In genomic region chr10:75059396-75059795, GRCm38 (mm10) we compare ENCODE assay signal across 8 mouse cellular contexts. TPM values are rescaled to one million over a fixed set of nuclear protein-coding genes. Genes with fewer than 3 reads are reported as not detected.
DNase-seq lines count a peak whose midpoint lies in the region; ATAC-seq and TF ChIP-seq lines count a peak whose summit lies in the region.

No protein-coding gene starts in this region.

- TF ChIP-seq CTCF in forebrain, postnatal 0 days (IDR thresholded peaks at IDR 0.05; ENCODE audit: low read depth), result peak; percentile 82

- H3K36me3 ChIP-seq in ES-E14 (ENCODE audit: control insufficient read depth, insufficient read depth, low read length, poor library complexity, severe bottlenecking), result no peaks in the 10 kb centered on the region
- H3K36me3 ChIP-seq in forebrain, postnatal 0 days (ENCODE audit: insufficient read depth), result no peaks in the 10 kb centered on the region
- H3K36me3 ChIP-seq in hindbrain, embryonic 10.5 days, result peaks cover 6% of the 10 kb centered on the region
- H3K36me3 ChIP-seq in lung, embryonic 16.5 days (ENCODE audit: control insufficient read depth, insufficient read depth, low read length), result no peaks in the 10 kb centered on the region

- peak overlapping the region; percentile 11; the same call in 1 of the 2 replicates for H3K9ac ChIP-seq in ES-E14 (ENCODE audit: insufficient read depth, low read depth, low read length, poor library complexity, severe bottlenecking)
- no peak overlapping the region for H3K9ac ChIP-seq in forebrain, postnatal 0 days
- H3K9ac ChIP-seq in lung, embryonic 16.5 days (ENCODE audit: low read length), result no peak overlapping the region

- H3K4me3 ChIP-seq in ES-E14 (ENCODE audit: insufficient read depth in 1 of 2, low read depth in 1 of 2, low read length in 2 of 2, poor library complexity in 1 of 2, severe bottlenecking in 1 of 2), result no peak overlapping the region
- H3K4me3 ChIP-seq in forebrain, postnatal 0 days (ENCODE audit: low read depth, low read length), result peak overlapping the region; percentile 94; the same call in 1 of the 2 replicates
- H3K4me3 ChIP-seq in hindbrain, embryonic 10.5 days, result peak overlapping the region; percentile 89
- peak overlapping the region; percentile 17; the same call in 1 of the 2 replicates for H3K4me3 ChIP-seq in lung, embryonic 16.5 days (ENCODE audit: low read length)

- H3K9me3 ChIP-seq in ES-E14 (ENCODE audit: control insufficient read depth, insufficient read depth, low read depth, low read length), result no peaks in the 10 kb centered on the region
- H3K9me3 ChIP-seq in forebrain, postnatal 0 days (ENCODE audit: low read length), result no peaks in the 10 kb centered on the region
- no peaks in the 10 kb centered on the region for H3K9me3 ChIP-seq in hindbrain, embryonic 10.5 days
- H3K9me3 ChIP-seq in lung, embryonic 16.5 days (ENCODE audit: control insufficient read depth, low read length), result no peaks in the 10 kb centered on the region

- in situ Hi-C loops in ES-E14 (cut with MboI; ENCODE audit: low sequenced_read_pairs in 2 of 2, unreplicated experiment in 2 of 2), result loop anchor here in 1 of 2 experiments (10.0 kb wide), 1 partner anchor 95 kb away; no protein-coding TSS in a partner anchor

- no peak overlapping the region for H3K27ac ChIP-seq in ES-E14 (ENCODE audit: insufficient read depth, low read depth, low read length, poor library complexity, severe bottlenecking)
- H3K27ac ChIP-seq in forebrain, postnatal 0 days (ENCODE audit: low read depth, low read length), result no peak overlapping the region
- H3K27ac ChIP-seq in hindbrain, embryonic 10.5 days, result peak overlapping the region; percentile 94; the same call in 1 of the 2 replicates
- no peak overlapping the region for H3K27ac ChIP-seq in lung, embryonic 16.5 days (ENCODE audit: low read length)

- ATAC-seq in forebrain, postnatal 0 days, result peak; percentile 57; the same call in 1 of the 2 replicates
- ATAC-seq in lung, embryonic 16.5 days (ENCODE audit: low read depth), result peak; percentile 47

- no peaks in the 10 kb centered on the region for H3K27me3 ChIP-seq in forebrain, postnatal 0 days (ENCODE audit: insufficient read depth, low read length)
- H3K27me3 ChIP-seq in hindbrain, embryonic 10.5 days (ENCODE audit: insufficient read depth, poor library complexity, severe bottlenecking), result peaks cover 39% of the 10 kb centered on the region
- H3K27me3 ChIP-seq in lung, embryonic 16.5 days (ENCODE audit: control insufficient read depth, insufficient read depth, low read depth, low read length), result peaks cover 2% of the 10 kb centered on the region; the same call in 1 of the 2 replicates

- H3K4me1 ChIP-seq in ES-E14 (ENCODE audit: control insufficient read depth in 2 of 2, insufficient read depth in 2 of 2, low read length in 2 of 2, poor library complexity in 1 of 2), result peaks cover 0 to 7% of the 10 kb centered on the region in 2 experiments; a peak in 2 of 4 replicates
- peaks cover 34% of the 10 kb centered on the region for H3K4me1 ChIP-seq in forebrain, postnatal 0 days (ENCODE audit: insufficient read depth)
- H3K4me1 ChIP-seq in hindbrain, embryonic 10.5 days (replicated peaks), result peaks cover 86% of the 10 kb centered on the region
- H3K4me1 ChIP-seq in lung, embryonic 16.5 days (replicated peaks; ENCODE audit: control insufficient read depth, insufficient read depth, low read length), result peaks cover 52% of the 10 kb centered on the region

- WGBS in forebrain, postnatal 0 days, result 1% methylated on average over 11 of the region's 11 CpGs
- WGBS in hindbrain, embryonic 10.5 days, result 1% methylated on average over 11 of the region's 11 CpGs
- under 1% methylated on average over 11 of the region's 11 CpGs for WGBS in lung, embryonic 16.5 days

- peak; percentile 55 for DNase-seq in ES-E14 (ENCODE audit: low read depth, low spot score)
- DNase-seq in cerebellum, adult 18-20 months, result peak; percentile 82 to 83
- DNase-seq in forebrain, postnatal 0 days, result peak; percentile 84
- peak; percentile 67 for DNase-seq in hindbrain, embryonic 10.5 days (ENCODE audit: low spot score)
- peak; percentile 72 for DNase-seq in layer of hippocampus, adult 9-10 months (ENCODE audit: low spot score)
- DNase-seq in retina, adult 2 months (ENCODE audit: low read depth, low spot score), result peak; percentile 56
- DNase-seq in thymus, postnatal 25 days, result peak; percentile 77

- peak overlapping the region; percentile 88 for H3K4me2 ChIP-seq in forebrain, postnatal 0 days (ENCODE audit: low read depth)
- H3K4me2 ChIP-seq in lung, embryonic 16.5 days (ENCODE audit: low read depth, low read length), result peak overlapping the region; percentile 94

TF ChIP-seq in ES-E14, 5 proteins besides CTCF, POLR2A, EP300 and RAD21:
- TF ChIP-seq HCFC1 (IDR thresholded peaks at IDR 0.05; ENCODE audit: borderline replicate concordance, insufficient read depth, low read length) (no peak), ZC3H11A (IDR thresholded peaks at IDR 0.05; ENCODE audit: borderline replicate concordance, low read depth, low read length) (peak; percentile 68), MAFK (IDR thresholded peaks at IDR 0.05; ENCODE audit: insufficient read depth, low read depth, low read length) (no peak)

RNA-seq across cellular contexts. Expression of gene Bcr, which starts 1.0 kb away (rescaled TPM):
- total RNA-seq in ES-E14 (2012; rRNA removed), result 17.9 and 19.5 TPM in 2 replicates
- total RNA-seq in forebrain, postnatal 0 days (2014; rRNA removed), result 44.9 and 49.6 TPM in 2 replicates
- polyA plus RNA-seq in forebrain, postnatal 0 days (2015; fragmentation: Nextera tagmentation; extraction: Ambion mirVana), result 6.9 and 10.1 TPM in 2 replicates
- 6.6 and 7.8 TPM in 2 replicates for polyA plus RNA-seq in hindbrain, embryonic 10.5 days (2016; fragmentation: Nextera tagmentation; extraction: Ambion mirVana)
- polyA plus RNA-seq in lung, embryonic 16.5 days (2015; fragmentation: Nextera tagmentation; extraction: Ambion mirVana), result 11.2 and 14.3 TPM in 2 replicates

RNA-seq across cellular contexts. Expression of gene Rab36, which starts 22.5 kb away (rescaled TPM):
- 0.69 and 0.98 TPM in 2 replicates for total RNA-seq in ES-E14 (2012; rRNA removed)
- 20.1 and 24.4 TPM in 2 replicates for total RNA-seq in forebrain, postnatal 0 days (2014; rRNA removed)
- 17.9 and 26.8 TPM in 2 replicates for polyA plus RNA-seq in forebrain, postnatal 0 days (2015; fragmentation: Nextera tagmentation; extraction: Ambion mirVana)
- polyA plus RNA-seq in hindbrain, embryonic 10.5 days (2016; fragmentation: Nextera tagmentation; extraction: Ambion mirVana), result 9.8 and 10.6 TPM in 2 replicates
- 12.9 and 13.2 TPM in 2 replicates for polyA plus RNA-seq in lung, embryonic 16.5 days (2015; fragmentation: Nextera tagmentation; extraction: Ambion mirVana)

RNA-seq across cellular contexts. Expression of gene Rsph14, which starts 27.0 kb away (rescaled TPM):
- 0.18 TPM in 1 of 2 replicates, not detected in the other for total RNA-seq in ES-E14 (2012; rRNA removed)
- total RNA-seq in forebrain, postnatal 0 days (2014; rRNA removed), result 0.23 and 0.24 TPM in 2 replicates
- polyA plus RNA-seq in forebrain, postnatal 0 days (2015; fragmentation: Nextera tagmentation; extraction: Ambion mirVana), result 0.90 and 1.1 TPM in 2 replicates
- polyA plus RNA-seq in hindbrain, embryonic 10.5 days (2016; fragmentation: Nextera tagmentation; extraction: Ambion mirVana), result 0.20 and 1.0 TPM in 2 replicates
- 3.3 and 5.0 TPM in 2 replicates for polyA plus RNA-seq in lung, embryonic 16.5 days (2015; fragmentation: Nextera tagmentation; extraction: Ambion mirVana)

Comparison
In these comparisons a context has a peak if more than half of its experiments do, and no peak if none do; other contexts are left out.
1. H3K4me3 ChIP-seq: peak in forebrain, postnatal 0 days (single experiment), hindbrain, embryonic 10.5 days (single experiment) and lung, embryonic 16.5 days (single experiment); none in ES-E14 (0 of 2).
2. Peak in every context shown above with its lines, with median percentiles within 50 percentile points of each other: DNase-seq.